Mouse (Mus musculus): Measurements from ENCODE around the gene Treh. TPM values are rescaled to one million over a fixed set of nuclear protein-coding genes. Genes with fewer than 3 reads are reported as not detected.

The Treh gene
- polyA plus RNA-seq, 1 experiment from 2014 or later, result not detected

GRCm38 (mm10) chr9:44719632-44720357, 46.8 kb downstream of the Treh start:
- Histone ChIP-seq H3K9me3 (no peaks in the 10 kb centered on the region), H3K4me3 (peak overlapping the region; percentile 69), H3K27ac (peak overlapping the region; percentile 78), H3K9ac (peak overlapping the region; percentile 81), H3K4me2 (replicated peaks) (peak overlapping the region; percentile 87), H3K36me3 (peaks cover 52% of the 10 kb centered on the region), H3K4me1 (peaks cover 31% of the 10 kb centered on the region), H3K27me3 (no peaks in the 10 kb centered on the region)
- ATAC-seq (ENCODE audit: low FRiP score, low read depth), result no peak
- 75% methylated on average over 8 of the region's 8 CpGs for WGBS

- no peak; the same call in 1 of the 2 replicates for ATAC-seq (ENCODE audit: low FRiP score, low read depth)
- H3K9ac ChIP-seq, result peak overlapping the region; percentile 81
- H3K9me3 ChIP-seq, result no peaks in the 10 kb centered on the region
- no peaks in the 10 kb centered on the region for H3K27me3 ChIP-seq
- H3K4me2 ChIP-seq (replicated peaks), result peak overlapping the region; percentile 87
- peaks cover 31% of the 10 kb centered on the region for H3K4me1 ChIP-seq
- peak overlapping the region; percentile 78 for H3K27ac ChIP-seq
- peak overlapping the region; percentile 69 for H3K4me3 ChIP-seq
- peaks cover 52% of the 10 kb centered on the region for H3K36me3 ChIP-seq
- 10% methylated on average over 9 of the region's 9 CpGs for WGBS
Measured at GRCm38 (mm10) chr9:44720358-44721153, 47.5 kb downstream of the Treh start.

GRCm38 (mm10) chr9:44721154-44721876, 48.3 kb downstream of the Treh start:
- peak overlapping the region; percentile 81 for H3K9ac ChIP-seq
- no peaks in the 10 kb centered on the region for H3K27me3 ChIP-seq
- H3K4me2 ChIP-seq (replicated peaks), result peak overlapping the region; percentile 87
- H3K36me3 ChIP-seq, result peaks cover 52% of the 10 kb centered on the region
- H3K4me1 ChIP-seq, result peaks cover 34% of the 10 kb centered on the region
- H3K4me3 ChIP-seq, result peak overlapping the region; percentile 69
- peak; percentile 87 for ATAC-seq (ENCODE audit: low FRiP score, low read depth)
- WGBS, result 1% methylated on average over 40 of the region's 40 CpGs
- no peaks in the 10 kb centered on the region for H3K9me3 ChIP-seq
- peak overlapping the region; percentile 78 for H3K27ac ChIP-seq

GRCm38 (mm10) chr9:44721877-44722186, 48.8 kb downstream of the Treh start:
- no peaks in the 10 kb centered on the region for H3K9me3 ChIP-seq
- peak overlapping the region; percentile 87 for H3K4me2 ChIP-seq (replicated peaks)
- peaks cover 39% of the 10 kb centered on the region for H3K4me1 ChIP-seq
- H3K4me3 ChIP-seq, result peak overlapping the region; percentile 69
- 86% methylated on average over 3 of the region's 3 CpGs for WGBS
- ATAC-seq (ENCODE audit: low FRiP score, low read depth), result no peak
- H3K36me3 ChIP-seq, result peaks cover 53% of the 10 kb centered on the region
- H3K27ac ChIP-seq, result peak overlapping the region; percentile 78; the same call in 1 of the 2 replicates
- H3K27me3 ChIP-seq, result no peaks in the 10 kb centered on the region
- H3K9ac ChIP-seq, result peak overlapping the region; percentile 81; the same call in 1 of the 2 replicates

GRCm38 (mm10) chr9:44722575-44722974, 49.5 kb downstream of the Treh start:
- H3K4me3 ChIP-seq, result no peak overlapping the region
- no peak overlapping the region for H3K27ac ChIP-seq
- H3K9me3 ChIP-seq, result no peaks in the 10 kb centered on the region
- H3K4me2 ChIP-seq (replicated peaks), result no peak overlapping the region
- WGBS, result 76% methylated on average over 7 of the region's 7 CpGs
- no peak for ATAC-seq (ENCODE audit: low FRiP score, low read depth)
- peaks cover 46% of the 10 kb centered on the region for H3K36me3 ChIP-seq
- H3K4me1 ChIP-seq, result peaks cover 44% of the 10 kb centered on the region
- no peak overlapping the region for H3K9ac ChIP-seq
- no peaks in the 10 kb centered on the region for H3K27me3 ChIP-seq

GRCm38 (mm10) chr9:44723008-44723407, 50.0 kb downstream of the Treh start:
- whole genome bisulfite sequencing, result 41% methylated on average over 7 of the region's 7 CpGs
- H3K9ac ChIP-seq, result no peak overlapping the region

GRCm38 (mm10) chr9:44723521-44724041, 50.5 kb downstream of the Treh start:
- peak overlapping the region; percentile 13; the same call in 1 of the 2 replicates for H3K9ac ChIP-seq
- WGBS, result 68% methylated on average over 11 of the region's 11 CpGs
- H3K4me1 ChIP-seq, result peaks cover 44% of the 10 kb centered on the region
- H3K9me3 ChIP-seq, result no peaks in the 10 kb centered on the region
- H3K36me3 ChIP-seq, result peaks cover 37% of the 10 kb centered on the region
- H3K27ac ChIP-seq, result peak overlapping the region; percentile 44; the same call in 1 of the 2 replicates
- ATAC-seq (ENCODE audit: low FRiP score, low read depth), result no peak
- H3K4me2 ChIP-seq (replicated peaks), result no peak overlapping the region
- H3K27me3 ChIP-seq, result no peaks in the 10 kb centered on the region
- H3K4me3 ChIP-seq, result no peak overlapping the region

More at GRCm38 (mm10) chr9:44723008-44723407, 50.0 kb downstream of the Treh start:
- H3K36me3 ChIP-seq, result peaks cover 42% of the 10 kb centered on the region
- peaks cover 44% of the 10 kb centered on the region for H3K4me1 ChIP-seq
- no peak overlapping the region for H3K4me2 ChIP-seq (replicated peaks)
- peak overlapping the region; percentile 44; the same call in 1 of the 2 replicates for H3K27ac ChIP-seq
- no peaks in the 10 kb centered on the region for H3K27me3 ChIP-seq
- ATAC-seq (ENCODE audit: low FRiP score, low read depth), result no peak
- H3K4me3 ChIP-seq, result no peak overlapping the region
- H3K9me3 ChIP-seq, result no peaks in the 10 kb centered on the region

GRCm38 (mm10) chr9:44724223-44724622, 51.2 kb downstream of the Treh start:
- Histone ChIP-seq H3K4me3 (no peak overlapping the region), H3K9me3 (no peaks in the 10 kb centered on the region), H3K27me3 (no peaks in the 10 kb centered on the region), H3K9ac (no peak overlapping the region), H3K4me1 (peaks cover 38% of the 10 kb centered on the region), H3K36me3 (peaks cover 37% of the 10 kb centered on the region), H3K4me2 (replicated peaks) (no peak overlapping the region), H3K27ac (0 out of 2 replicates have a peak overlapping the region, but pooled peaks have one; percentile 3)
- 65% methylated on average over 6 of the region's 6 CpGs for WGBS
- no peak for ATAC-seq (ENCODE audit: low FRiP score, low read depth)

GRCm38 (mm10) chr9:44724665-44725064, 51.6 kb downstream of the Treh start:
- Histone ChIP-seq H3K36me3 (peaks cover 37% of the 10 kb centered on the region), H3K4me2 (replicated peaks) (no peak overlapping the region), H3K27me3 (no peaks in the 10 kb centered on the region), H3K9me3 (no peaks in the 10 kb centered on the region), H3K4me1 (peaks cover 34% of the 10 kb centered on the region), H3K9ac (no peak overlapping the region), H3K4me3 (no peak overlapping the region), H3K27ac (peak overlapping the region; percentile 33; the same call in 1 of the 2 replicates)
- whole genome bisulfite sequencing, result 70% methylated on average over 2 of the region's 2 CpGs
- ATAC-seq (ENCODE audit: low FRiP score, low read depth), result no peak

- H3K9ac ChIP-seq, result peak overlapping the region; percentile 39
- peaks cover 37% of the 10 kb centered on the region for H3K36me3 ChIP-seq
- H3K9me3 ChIP-seq, result no peaks in the 10 kb centered on the region
- no peak overlapping the region for H3K4me2 ChIP-seq (replicated peaks)
- no peak for ATAC-seq (ENCODE audit: low FRiP score, low read depth)
- H3K27me3 ChIP-seq, result no peaks in the 10 kb centered on the region
- peaks cover 19% of the 10 kb centered on the region for H3K4me1 ChIP-seq
- H3K27ac ChIP-seq, result no peak overlapping the region
- H3K4me3 ChIP-seq, result no peak overlapping the region
- WGBS, result 52% methylated on average over 10 of the region's 10 CpGs
Measured at GRCm38 (mm10) chr9:44726431-44727146, 53.6 kb downstream of the Treh start.

- no peak overlapping the region for H3K4me3 ChIP-seq
- peaks cover 37% of the 10 kb centered on the region for H3K36me3 ChIP-seq
- 53% methylated on average over 5 of the region's 5 CpGs for WGBS
- no peaks in the 10 kb centered on the region for H3K9me3 ChIP-seq
- H3K4me1 ChIP-seq, result peaks cover 21% of the 10 kb centered on the region
- no peak overlapping the region for H3K4me2 ChIP-seq (replicated peaks)
- H3K27ac ChIP-seq, result no peak overlapping the region
- no peak for ATAC-seq (ENCODE audit: low FRiP score, low read depth)
- no peak overlapping the region for H3K9ac ChIP-seq
- no peaks in the 10 kb centered on the region for H3K27me3 ChIP-seq
Measured at GRCm38 (mm10) chr9:44727441-44727840, 54.4 kb downstream of the Treh start.

All from limb, embryonic 13.5 days (tissue).